Mouse (Mus musculus): ENCODE results near the gene Rbbp7.

Gene Rbbp7

GRCm38 (mm10) chrX:162760115-162760942 lies at the start of gene Rbbp7:
Gene Rbbp7 (plus strand): TSS chrX:162760402.
- in situ Hi-C loops (cut with MboI, MseI): no loop called here

GRCm38 (mm10) chrX:162717837-162718236 lies 42.4 kb upstream of the Rbbp7 start:
- in situ Hi-C loops (cut with MboI, MseI): no loop called here

DNA sequence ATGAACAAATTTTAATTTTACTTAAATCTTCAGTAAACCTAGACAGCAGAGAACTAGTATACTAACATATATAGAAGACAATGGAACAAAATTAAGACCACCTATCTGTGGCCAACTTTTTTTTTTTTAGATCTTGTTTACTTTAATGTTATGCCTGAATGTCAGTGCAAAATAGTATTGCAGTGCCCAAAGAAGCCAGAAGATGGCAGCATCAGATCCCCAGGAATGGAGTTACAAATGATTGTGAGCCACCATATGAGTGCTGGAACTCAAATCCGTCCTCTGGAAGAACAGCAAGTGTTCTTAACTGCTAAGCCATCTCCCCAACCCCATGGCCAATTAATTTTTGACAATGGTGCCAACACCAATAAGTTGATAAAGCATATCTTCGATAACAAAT lies 40.6 kb upstream of the Rbbp7 start:
- in situ Hi-C loops (cut with MboI, MseI): loop anchor here (5.0 kb wide), 1 partner anchor 83 kb away; no protein-coding TSS in a partner anchor

DNA sequence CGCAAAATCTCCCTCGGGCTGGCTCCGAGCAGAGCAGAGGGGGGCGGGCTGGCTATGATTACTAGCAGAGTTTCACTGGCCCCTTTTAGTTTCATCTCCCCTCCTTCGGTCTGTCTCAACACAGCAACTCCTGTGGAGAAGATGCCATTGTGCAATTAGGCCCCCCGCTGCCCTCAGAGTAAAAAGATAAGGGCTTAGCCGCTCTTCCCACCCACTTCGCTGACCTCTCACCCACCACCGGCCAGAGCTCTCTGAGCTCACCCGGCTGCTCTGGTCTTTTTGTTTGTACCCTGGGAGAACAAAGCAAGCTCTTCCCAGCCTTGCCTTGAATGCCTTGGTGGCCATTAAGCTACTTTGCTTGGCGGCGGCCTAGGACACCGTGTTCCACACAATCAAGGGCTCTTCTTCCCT lies 32.8 kb upstream of the Rbbp7 start:
- in situ Hi-C loops (cut with MboI, MseI): no loop called here

GRCm38 (mm10) chrX:162727795-162728194 lies 32.4 kb upstream of the Rbbp7 start:
- in situ Hi-C loops (cut with MboI, MseI): no loop called here

- in situ Hi-C loops (cut with MboI, MseI): no loop called here
These were observed 32.0 kb upstream of the Rbbp7 start for GRCm38 (mm10) chrX:162728228-162728627.

- in situ Hi-C loops (cut with MboI, MseI): no loop called here
These were observed 30.2 kb upstream of the Rbbp7 start for GRCm38 (mm10) chrX:162730031-162730430.

- in situ Hi-C loops (cut with MboI, MseI): no loop called here
These were observed 24.9 kb upstream of the Rbbp7 start for GRCm38 (mm10) chrX:162734997-162735929.

- in situ Hi-C loops (cut with MboI, MseI): no loop called here
These were observed 24.0 kb upstream of the Rbbp7 start for GRCm38 (mm10) chrX:162736140-162736659.

GRCm38 (mm10) chrX:162748696-162749420 lies 11.3 kb upstream of the Rbbp7 start:
- in situ Hi-C loops (cut with MboI, MseI): no loop called here

DNA sequence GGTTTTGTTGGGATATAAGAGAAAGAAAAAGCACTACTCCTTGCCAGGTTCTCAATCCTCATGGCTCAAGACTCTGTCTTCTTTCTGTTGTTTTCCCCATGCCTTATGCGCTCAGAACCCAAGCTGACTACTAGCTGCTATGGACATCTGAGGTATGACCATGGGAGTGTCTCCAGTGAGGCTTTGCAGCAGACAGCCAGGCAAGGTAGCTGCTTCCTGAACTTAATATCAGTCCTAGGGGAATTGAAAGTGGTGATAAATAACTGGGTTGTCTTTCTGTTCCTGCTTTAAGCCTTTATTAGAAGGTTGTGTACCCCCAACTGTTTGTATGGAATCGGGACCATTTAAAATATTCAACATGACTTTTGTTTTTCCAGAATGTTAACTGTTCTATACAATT lies 7.8 kb upstream of the Rbbp7 start:
- in situ Hi-C loops (cut with MboI, MseI): no loop called here

- in situ Hi-C loops (cut with MboI, MseI): no loop called here
These were observed 5.9 kb upstream of the Rbbp7 start for GRCm38 (mm10) chrX:162754314-162754713.

GRCm38 (mm10) chrX:162756058-162756457 lies 4.1 kb upstream of the Rbbp7 start:
- in situ Hi-C loops (cut with MboI, MseI): no loop called here

- in situ Hi-C loops (cut with MboI, MseI): no loop called here
These were observed 719 bp upstream of the Rbbp7 start for GRCm38 (mm10) chrX:162759251-162760114.

GRCm38 (mm10) chrX:162760958-162761515 lies 835 bp downstream of the Rbbp7 start:
- in situ Hi-C loops (cut with MboI, MseI): no loop called here

DNA sequence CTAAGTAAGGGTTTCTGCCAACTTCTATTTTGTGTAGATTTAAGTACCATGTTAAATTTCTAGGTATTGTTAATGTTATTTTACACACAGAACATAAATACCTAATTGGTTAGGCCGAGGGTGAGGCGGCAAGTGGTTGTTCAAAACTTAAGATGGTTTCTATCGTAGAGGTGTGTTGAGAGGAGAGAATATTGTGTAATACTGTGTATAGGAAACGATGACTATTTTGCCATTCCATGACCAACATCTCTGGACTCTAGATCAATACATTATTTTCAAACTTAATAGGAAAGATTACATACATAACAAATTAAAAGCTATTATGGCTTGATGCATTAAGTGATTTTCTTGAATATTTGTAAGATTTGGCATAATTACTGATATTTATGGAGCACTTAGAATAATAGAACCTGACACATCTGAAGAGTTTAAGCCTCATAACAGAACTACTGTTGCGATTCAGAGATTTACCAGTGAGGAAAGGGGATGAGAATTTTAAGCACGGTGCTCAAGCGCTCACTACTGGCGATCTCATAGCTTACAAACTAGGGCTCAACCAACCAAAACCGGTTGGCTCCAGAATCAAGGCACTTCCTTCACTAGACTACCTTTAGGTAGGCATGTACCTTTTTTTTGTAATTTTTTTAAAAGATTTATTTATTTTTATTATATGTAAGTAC lies 1.7 kb downstream of the Rbbp7 start:
- in situ Hi-C loops (cut with MboI, MseI): no loop called here

- in situ Hi-C loops (cut with MboI, MseI): no loop called here
These were observed 10.5 kb downstream of the Rbbp7 start for GRCm38 (mm10) chrX:162770726-162771125.

DNA sequence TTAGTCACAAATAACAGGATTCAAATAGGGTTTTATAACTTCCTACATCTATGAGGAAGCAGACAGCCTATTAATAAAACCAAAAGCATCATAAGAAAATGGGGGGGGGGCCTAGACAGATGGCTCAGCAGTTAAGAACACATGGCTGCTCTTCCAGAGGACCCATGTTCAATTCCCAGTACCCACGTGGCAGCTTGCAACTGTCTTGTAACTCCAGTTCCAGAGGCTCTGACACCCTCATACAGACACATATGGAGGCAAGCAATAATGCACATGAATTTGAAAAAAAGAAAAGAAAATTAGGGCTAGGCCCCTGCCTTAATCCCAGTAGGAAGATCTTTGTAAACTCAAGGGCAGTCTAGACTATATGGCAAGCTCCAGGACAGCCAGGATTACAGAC lies 28.2 kb downstream of the Rbbp7 start:
- in situ Hi-C loops (cut with MboI, MseI): loop anchor here (25.0 kb wide), 1 partner anchor 1149 kb away; no protein-coding TSS in a partner anchor

GRCm38 (mm10) chrX:162791392-162791791 lies 31.2 kb downstream of the Rbbp7 start:
- in situ Hi-C loops (cut with MboI, MseI): loop anchor here (25.0 kb wide), 1 partner anchor 1146 kb away; no protein-coding TSS in a partner anchor
